Mouse (Mus musculus) layer of hippocampus, postnatal 14 days (tissue): ENCODE measurements around the gene Nacc2. TPM values are rescaled to one million over a fixed set of nuclear protein-coding genes. Genes with fewer than 3 reads are reported as not detected.

Experiments used
- DNase-seq, 2 experiments: peaks; one replicate each; pipeline ENCODE4 v3.0.0; 2021 to 2022; ENCODE audit warnings: low spot score in 2 of 2, mixed read lengths in 1 of 2
- total RNA-seq, 2 experiments: library from RNA; stranded (reverse); gene quantifications; 2 replicates each; pipeline ENCODE4 v1.2.3; 2021

The Nacc2 gene
- total RNA-seq, 2 experiments from 2014 or later, result 58.1 to 58.9 TPM

DNA sequence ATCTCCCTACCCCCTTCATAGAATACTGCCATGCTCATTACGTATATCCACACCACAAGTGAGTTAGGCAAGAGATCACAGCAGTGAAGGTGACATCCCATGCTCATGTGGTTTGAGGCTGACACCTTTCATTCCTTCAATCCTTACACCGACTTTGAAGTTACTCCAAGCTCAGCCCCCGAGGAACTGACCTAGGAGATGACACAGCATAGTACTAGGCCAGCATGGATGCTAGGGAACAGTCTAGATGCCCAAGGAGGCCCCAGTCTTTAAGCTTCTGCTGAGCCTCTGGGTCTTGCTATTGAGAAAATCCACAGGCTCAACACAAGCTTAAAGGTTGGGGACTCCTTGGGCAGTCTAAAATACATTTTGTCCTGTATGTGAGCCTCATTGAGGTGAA lies 103.1 kb downstream of the Nacc2 start:
- DNase-seq, result no peak

DNA sequence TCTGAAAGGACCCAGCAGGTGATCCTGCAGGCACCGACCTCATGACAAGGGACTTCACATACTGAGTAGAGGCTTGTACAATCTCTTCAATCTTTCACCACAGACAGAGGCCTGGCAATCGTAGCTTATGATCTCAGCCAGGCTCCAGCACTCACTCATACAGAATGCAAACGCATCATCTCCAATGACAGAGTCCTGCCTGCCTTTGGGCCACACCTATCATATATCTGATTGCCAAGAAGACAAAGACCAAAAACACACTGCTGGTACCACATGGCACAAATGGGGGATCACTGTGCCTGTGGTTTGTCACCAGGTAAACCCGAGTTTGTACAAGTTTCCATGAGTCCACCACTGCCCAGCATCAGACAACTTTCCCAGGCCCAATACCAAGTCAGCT lies 105.7 kb downstream of the Nacc2 start:
- DNase-seq, result no peak

DNA sequence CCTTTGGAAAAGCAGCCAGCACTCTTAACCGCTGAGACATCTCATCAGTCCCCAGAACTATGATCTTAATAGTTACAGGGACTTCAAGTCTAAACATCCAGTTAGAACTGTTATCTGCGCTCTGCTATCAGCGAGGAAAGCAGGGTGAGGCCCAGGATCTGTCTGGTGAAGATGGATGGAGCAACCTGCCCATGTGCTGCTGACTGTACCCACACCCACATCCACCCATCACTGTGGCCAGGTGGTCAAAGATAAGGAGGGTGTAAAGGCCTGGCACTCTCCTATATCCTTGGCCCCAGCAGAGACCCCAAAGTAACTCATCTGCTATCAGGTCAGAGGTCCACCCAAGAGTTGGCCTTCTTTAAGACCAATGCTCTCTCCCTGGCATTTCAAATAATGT lies 109.3 kb downstream of the Nacc2 start:
- no peak for DNase-seq

DNA sequence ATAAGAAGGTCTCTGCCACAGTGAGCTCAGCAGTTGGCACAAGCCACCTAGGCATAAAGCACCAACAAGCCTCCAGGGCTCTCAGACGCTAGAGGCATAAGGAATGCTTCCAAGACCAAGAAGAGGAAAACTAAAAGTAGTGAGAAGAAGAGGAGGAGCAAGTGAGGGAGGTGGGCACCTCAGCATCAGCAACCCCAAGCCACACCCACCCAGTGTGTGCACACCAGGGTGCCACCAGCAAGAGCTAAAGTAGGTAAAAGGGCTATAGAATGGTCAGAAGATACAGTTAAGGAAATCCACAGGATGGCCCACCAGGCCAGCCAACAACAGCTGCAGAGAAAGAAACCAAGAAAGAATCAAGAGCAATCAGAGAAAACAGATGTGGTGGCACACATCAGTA lies 111.6 kb downstream of the Nacc2 start:
- DNase-seq, result no peak

Other genes with a start within 250 kb of the Nacc2 start
- gene Camsap1, start 139.9 kb downstream of the Nacc2 start, total RNA-seq, result 100 to 1,000 TPM; 120 to 125 TPM
- 10 to 100 TPM; 71.3 to 74.0 TPM for gene Ubac1, start 101.5 kb downstream of the Nacc2 start, total RNA-seq
- gene Lhx3, start 85.1 kb upstream of the Nacc2 start, total RNA-seq, result not detected
- 10 to 100 TPM; 20.8 to 21.8 TPM for gene Qsox2, start 114.3 kb upstream of the Nacc2 start, total RNA-seq
- gene Ccdc187, start 171.3 kb upstream of the Nacc2 start, total RNA-seq, result 1 to 10 TPM in 1 of 2 experiments, under 1 TPM in 1; 0.60 to 1.2 TPM
- 10 to 100 TPM; 48.4 to 57.6 TPM for gene Gpsm1, start 192.3 kb upstream of the Nacc2 start, total RNA-seq
- gene Dnlz, start 228.9 kb upstream of the Nacc2 start, total RNA-seq, result 10 to 100 TPM; 25.9 TPM
- 1 to 10 TPM; 2.5 to 2.6 TPM for gene Card9, start 237.7 kb upstream of the Nacc2 start, total RNA-seq